In genomic region chr11:100702906-100703305, GRCm38 (mm10) we compare ENCODE assay signal across 8 mouse cellular contexts. TPM values are rescaled to one million over a fixed set of nuclear protein-coding genes. Genes with fewer than 3 reads are reported as not detected.
DNase-seq lines count a peak whose midpoint lies in the region; ATAC-seq and TF ChIP-seq lines count a peak whose summit lies in the region.

No protein-coding gene starts in this region.

- peaks cover 38% of the 10 kb centered on the region for H3K36me3 ChIP-seq in heart, embryonic 10.5 days
- peaks cover 21% of the 10 kb centered on the region for H3K36me3 ChIP-seq in midbrain, embryonic 15.5 days (replicated peaks)
- H3K36me3 ChIP-seq in midbrain, embryonic 10.5 days = peaks cover 37% of the 10 kb centered on the region
- peaks cover 5% of the 10 kb centered on the region for H3K36me3 ChIP-seq in intestine, embryonic 16.5 days (ENCODE audit: control insufficient read depth, insufficient read depth, low read length)
- H3K36me3 ChIP-seq in small intestine, adult 2 months (ENCODE audit: control insufficient read depth, insufficient read depth, low read length) = peaks cover 14% of the 10 kb centered on the region; the same call in 1 of the 2 replicates

- ATAC-seq in midbrain, embryonic 15.5 days (replicated peaks) = 0 out of 2 replicates have a peak, but pooled peaks have one; percentile 15
- no peak for ATAC-seq in intestine, embryonic 16.5 days

- H3K27me3 ChIP-seq in heart, embryonic 10.5 days (ENCODE audit: insufficient read depth, poor library complexity, severe bottlenecking) = peaks cover 16% of the 10 kb centered on the region; the same call in 1 of the 2 replicates
- H3K27me3 ChIP-seq in midbrain, embryonic 15.5 days (replicated peaks) = no peaks in the 10 kb centered on the region; the same call in 1 of the 2 replicates
- peaks cover 14% of the 10 kb centered on the region for H3K27me3 ChIP-seq in midbrain, embryonic 10.5 days (ENCODE audit: low read depth, poor library complexity, severe bottlenecking)
- no peaks in the 10 kb centered on the region for H3K27me3 ChIP-seq in intestine, embryonic 16.5 days (replicated peaks; ENCODE audit: control insufficient read depth, insufficient read depth, low read length)
- no peaks in the 10 kb centered on the region for H3K27me3 ChIP-seq in small intestine, adult 2 months (ENCODE audit: control insufficient read depth, insufficient read depth, low read length)

- no peak for TF ChIP-seq POLR2A in small intestine, adult 2 months (IDR thresholded peaks at IDR 0.05; ENCODE audit: low read depth, low read length)

- H3K9me3 ChIP-seq in heart, embryonic 10.5 days = no peaks in the 10 kb centered on the region
- no peaks in the 10 kb centered on the region for H3K9me3 ChIP-seq in midbrain, embryonic 15.5 days
- no peaks in the 10 kb centered on the region for H3K9me3 ChIP-seq in midbrain, embryonic 10.5 days (replicated peaks)
- H3K9me3 ChIP-seq in intestine, embryonic 16.5 days (ENCODE audit: control insufficient read depth, low read length) = no peaks in the 10 kb centered on the region

- H3K4me1 ChIP-seq in heart, embryonic 10.5 days = peaks cover 18% of the 10 kb centered on the region
- peaks cover 4% of the 10 kb centered on the region; the same call in 1 of the 2 replicates for H3K4me1 ChIP-seq in midbrain, embryonic 15.5 days
- H3K4me1 ChIP-seq in midbrain, embryonic 10.5 days = peaks cover 28% of the 10 kb centered on the region
- H3K4me1 ChIP-seq in intestine, embryonic 16.5 days (ENCODE audit: control insufficient read depth, insufficient read depth, low read length) = peaks cover 16% of the 10 kb centered on the region
- peaks cover 15% of the 10 kb centered on the region for H3K4me1 ChIP-seq in small intestine, adult 2 months (ENCODE audit: control insufficient read depth, insufficient read depth, insufficient read length, low read length)

- no peak overlapping the region for H3K4me2 ChIP-seq in midbrain, embryonic 15.5 days
- H3K4me2 ChIP-seq in intestine, embryonic 16.5 days (ENCODE audit: low read depth, low read length) = peak overlapping the region; percentile 43

- peak overlapping the region; percentile 40; the same call in 1 of the 2 replicates for H3K4me3 ChIP-seq in heart, embryonic 10.5 days
- no peak overlapping the region for H3K4me3 ChIP-seq in midbrain, embryonic 15.5 days
- H3K4me3 ChIP-seq in midbrain, embryonic 10.5 days = no peak overlapping the region
- H3K4me3 ChIP-seq in intestine, embryonic 16.5 days (ENCODE audit: low read length) = peak overlapping the region; percentile 25
- H3K4me3 ChIP-seq in small intestine, adult 2 months (ENCODE audit: low read depth, low read length) = peak overlapping the region; percentile 52

- no peak overlapping the region for H3K27ac ChIP-seq in heart, embryonic 10.5 days
- no peak overlapping the region for H3K27ac ChIP-seq in midbrain, embryonic 15.5 days
- H3K27ac ChIP-seq in midbrain, embryonic 10.5 days (replicated peaks) = no peak overlapping the region
- H3K27ac ChIP-seq in intestine, embryonic 16.5 days (ENCODE audit: low read length) = no peak overlapping the region
- H3K27ac ChIP-seq in small intestine, adult 2 months (ENCODE audit: insufficient read depth, low read depth, low read length) = 0 out of 2 replicates have a peak overlapping the region, but pooled peaks have one; percentile 14

- 42% methylated on average over 7 of the region's 7 CpGs for WGBS in heart, embryonic 10.5 days
- WGBS in midbrain, embryonic 15.5 days = 46% methylated on average over 7 of the region's 7 CpGs
- WGBS in midbrain, embryonic 10.5 days = 51% methylated on average over 7 of the region's 7 CpGs
- WGBS in intestine, embryonic 16.5 days = 43% methylated on average over 7 of the region's 7 CpGs
- 47% methylated on average over 7 of the region's 7 CpGs for WGBS in small intestine, adult 2 months

- H3K9ac ChIP-seq in midbrain, embryonic 15.5 days = no peak overlapping the region
- H3K9ac ChIP-seq in intestine, embryonic 16.5 days (ENCODE audit: low read depth, low read length) = peak overlapping the region; percentile 23

- no peak for TF ChIP-seq CTCF in small intestine, adult 2 months (IDR thresholded peaks at IDR 0.05; ENCODE audit: extremely low read depth, insufficient read length, insufficient replicate concordance, low read depth, low read length)

- DNase-seq in heart, embryonic 10.5 days (ENCODE audit: low spot score) = no peak
- no peak for DNase-seq in heart, postnatal 4 days
- DNase-seq in midbrain, embryonic 10.5 days (ENCODE audit: low spot score) = no peak
- DNase-seq in urinary bladder, postnatal 14 days (ENCODE audit: low spot score) = no peak
- no peak for DNase-seq in frontal cortex, postnatal 14 days (ENCODE audit: low spot score in 2 of 2)

RNA-seq across cellular contexts. Expression of gene Dhx58, which starts 1.2 kb away (rescaled TPM):
- polyA plus RNA-seq in heart, embryonic 10.5 days (2016; fragmentation: Nextera tagmentation; extraction: Ambion mirVana) = 1.1 and 2.4 TPM in 2 replicates
- under 1 TPM; 0.62 to 0.83 TPM for total RNA-seq in heart, postnatal 4 days (2021)
- polyA plus RNA-seq in midbrain, embryonic 15.5 days (2015; fragmentation: Nextera tagmentation; extraction: Ambion mirVana) = 3.5 TPM in 2 replicates
- polyA plus RNA-seq in midbrain, embryonic 10.5 days (2016; fragmentation: Nextera tagmentation; extraction: Ambion mirVana) = 2.0 and 3.5 TPM in 2 replicates
- polyA plus RNA-seq in intestine, embryonic 16.5 days (2015; fragmentation: Nextera tagmentation; extraction: Ambion mirVana) = 3.4 TPM in 2 replicates
- polyA plus RNA-seq in small intestine, adult 2 months (2012; rRNA removed) = 4.7 and 13.3 TPM in 2 replicates

RNA-seq across cellular contexts. Expression of gene Kat2a, which starts 9.4 kb away (rescaled TPM):
- polyA plus RNA-seq in heart, embryonic 10.5 days (2016; fragmentation: Nextera tagmentation; extraction: Ambion mirVana) = 52.0 and 59.8 TPM in 2 replicates
- total RNA-seq in heart, postnatal 4 days (2021) = 10 to 100 TPM; 17.5 to 18.0 TPM
- 67.2 and 70.2 TPM in 2 replicates for polyA plus RNA-seq in midbrain, embryonic 15.5 days (2015; fragmentation: Nextera tagmentation; extraction: Ambion mirVana)
- polyA plus RNA-seq in midbrain, embryonic 10.5 days (2016; fragmentation: Nextera tagmentation; extraction: Ambion mirVana) = 66.6 and 72.2 TPM in 2 replicates
- 38.7 and 40.7 TPM in 2 replicates for polyA plus RNA-seq in intestine, embryonic 16.5 days (2015; fragmentation: Nextera tagmentation; extraction: Ambion mirVana)
- polyA plus RNA-seq in small intestine, adult 2 months (2012; rRNA removed) = 10.9 and 12.2 TPM in 2 replicates

RNA-seq across cellular contexts. Expression of gene Zfp385c, which starts 10.7 kb away (rescaled TPM):
- 0.23 and 0.27 TPM in 2 replicates for polyA plus RNA-seq in heart, embryonic 10.5 days (2016; fragmentation: Nextera tagmentation; extraction: Ambion mirVana)
- total RNA-seq in heart, postnatal 4 days (2021) = under 1 TPM; 0.56 to 0.60 TPM
- 0.70 and 0.99 TPM in 2 replicates for polyA plus RNA-seq in midbrain, embryonic 15.5 days (2015; fragmentation: Nextera tagmentation; extraction: Ambion mirVana)
- 0.20 and 0.87 TPM in 2 replicates for polyA plus RNA-seq in midbrain, embryonic 10.5 days (2016; fragmentation: Nextera tagmentation; extraction: Ambion mirVana)
- 0.20 and 0.31 TPM in 2 replicates for polyA plus RNA-seq in intestine, embryonic 16.5 days (2015; fragmentation: Nextera tagmentation; extraction: Ambion mirVana)
- 0.14 and 0.62 TPM in 2 replicates for polyA plus RNA-seq in small intestine, adult 2 months (2012; rRNA removed)

RNA-seq across cellular contexts. Expression of gene Hspb9, which starts 10.7 kb away (rescaled TPM):
- polyA plus RNA-seq in heart, embryonic 10.5 days (2016; fragmentation: Nextera tagmentation; extraction: Ambion mirVana) = 0.19 and 0.34 TPM in 2 replicates
- not detected for total RNA-seq in heart, postnatal 4 days (2021)
- not detected in 2 replicates for polyA plus RNA-seq in midbrain, embryonic 15.5 days (2015; fragmentation: Nextera tagmentation; extraction: Ambion mirVana)
- polyA plus RNA-seq in midbrain, embryonic 10.5 days (2016; fragmentation: Nextera tagmentation; extraction: Ambion mirVana) = 0.26 and 0.29 TPM in 2 replicates
- 0.29 TPM in 1 of 2 replicates, not detected in the other for polyA plus RNA-seq in intestine, embryonic 16.5 days (2015; fragmentation: Nextera tagmentation; extraction: Ambion mirVana)
- not detected in 2 replicates for polyA plus RNA-seq in small intestine, adult 2 months (2012; rRNA removed)

RNA-seq across cellular contexts. Expression of gene Rab5c, which starts 35.1 kb away (rescaled TPM):
- 13.7 and 13.9 TPM in 2 replicates for polyA plus RNA-seq in heart, embryonic 10.5 days (2016; fragmentation: Nextera tagmentation; extraction: Ambion mirVana)
- total RNA-seq in heart, postnatal 4 days (2021) = 10 to 100 TPM; 78.8 to 83.6 TPM
- 39.3 and 40.9 TPM in 2 replicates for polyA plus RNA-seq in midbrain, embryonic 15.5 days (2015; fragmentation: Nextera tagmentation; extraction: Ambion mirVana)
- 14.8 and 15.4 TPM in 2 replicates for polyA plus RNA-seq in midbrain, embryonic 10.5 days (2016; fragmentation: Nextera tagmentation; extraction: Ambion mirVana)
- polyA plus RNA-seq in intestine, embryonic 16.5 days (2015; fragmentation: Nextera tagmentation; extraction: Ambion mirVana) = 41.1 and 41.6 TPM in 2 replicates
- 186 and 350 TPM in 2 replicates for polyA plus RNA-seq in small intestine, adult 2 months (2012; rRNA removed)

Comparison
In these comparisons a context has a peak if more than half of its experiments do, and no peak if none do; other contexts are left out.
1. H3K4me3 ChIP-seq: peak in heart, embryonic 10.5 days (single experiment), intestine, embryonic 16.5 days (single experiment) and small intestine, adult 2 months (single experiment); none in midbrain, embryonic 15.5 days (single experiment) and midbrain, embryonic 10.5 days (single experiment).